Mouse (Mus musculus) lung, embryonic 15.5 days (tissue): ENCODE measurements around the gene Iqsec1. TPM values are rescaled to one million over a fixed set of nuclear protein-coding genes. Genes with fewer than 3 reads are reported as not detected.

Experiments
- ATAC-seq: fragments of 200-750 bp; cut with Nextera tagmentation; 2 replicates; pipeline ENCODE4 v1.8.0; 2017; ENCODE audit warnings: moderate number of reproducible peaks, borderline replicate concordance; ENCODE audit not compliant: low FRiP score, low TSS enrichment; ENCODE audit errors: extremely low read depth
- H3K27ac ChIP-seq: fragments of 300-500 bp; sonication (generic); 2 replicates; pipeline ENCODE4 v1.5.1; 2015; ENCODE audit warnings: moderate library complexity, mild to moderate bottlenecking, inconsistent platforms
- H3K27me3 ChIP-seq: fragments of 300-500 bp; sonication (generic); 2 replicates; pipeline ENCODE4 v1.6.1; 2015; ENCODE audit warnings: inconsistent platforms
- H3K36me3 ChIP-seq: fragments of 300-500 bp; sonication (generic); 2 replicates; pipeline ENCODE4 v1.6.1; 2015; ENCODE audit warnings: inconsistent platforms
- H3K4me1 ChIP-seq: fragments of 300-500 bp; sonication (generic); 2 replicates; pipeline ENCODE4 v1.6.1; 2015; ENCODE audit warnings: inconsistent platforms
- H3K4me2 ChIP-seq: fragments of 300-500 bp; sonication (generic); 2 replicates; pipeline ENCODE4 v1.6.1; 2015; ENCODE audit warnings: inconsistent platforms, mild to moderate bottlenecking, moderate library complexity
- H3K4me3 ChIP-seq: fragments of 300-500 bp; sonication (generic); 2 replicates; pipeline ENCODE4 v1.5.1; 2015; ENCODE audit warnings: mild to moderate bottlenecking, inconsistent platforms
- H3K9ac ChIP-seq: fragments of 300-500 bp; sonication (generic); 2 replicates; pipeline ENCODE4 v1.6.1; 2015; ENCODE audit warnings: inconsistent platforms
- H3K9me3 ChIP-seq: fragments of 300-500 bp; sonication (generic); 2 replicates; pipeline ENCODE4 v1.6.1; 2016; ENCODE audit warnings: inconsistent platforms
- WGBS: fragments of 180-500 bp; shearing (Covaris S2); methylation state at CpG from one replicate; pipeline ENCODE4 v1.1.7; 2015; 5-methylcytosine and 5-hydroxymethylcytosine counted together
- polyA plus RNA-seq: library from polyadenylated mRNA; unstranded; fragments of >200 nt; fragmentation: Nextera tagmentation; extraction: Ambion mirVana; gene quantifications from 2 replicates; pipeline ENCODE4 v1.2.1, GENCODE M21; 2015

Gene Iqsec1
- polyA plus RNA-seq, 1 experiment from 2014 or later: 12.3 TPM

- H3K36me3 ChIP-seq: no peaks in the 10 kb centered on the region
- H3K9ac ChIP-seq: no peak overlapping the region
- H3K4me2 ChIP-seq: no peak overlapping the region
- no peaks in the 10 kb centered on the region for H3K9me3 ChIP-seq
- peaks cover 13% of the 10 kb centered on the region for H3K4me1 ChIP-seq
- H3K27ac ChIP-seq: no peak overlapping the region
- H3K4me3 ChIP-seq: no peak overlapping the region
- no peaks in the 10 kb centered on the region for H3K27me3 ChIP-seq
- no peak for ATAC-seq
- 40% methylated on average over 2 of the region's 2 CpGs for WGBS
Observed at GRCm38 (mm10) chr6:90915585-90915984, 72.9 kb downstream of the Iqsec1 start.

GRCm38 (mm10) chr6:90913771-90914170 lies 74.7 kb downstream of the Iqsec1 start:
- no peaks in the 10 kb centered on the region; the same call in 1 of the 2 replicates for H3K4me1 ChIP-seq
- H3K9ac ChIP-seq: no peak overlapping the region
- H3K36me3 ChIP-seq: no peaks in the 10 kb centered on the region
- no peak overlapping the region for H3K27ac ChIP-seq
- no peak for ATAC-seq
- no peak overlapping the region for H3K4me2 ChIP-seq
- no peaks in the 10 kb centered on the region for H3K9me3 ChIP-seq
- no peak overlapping the region for H3K4me3 ChIP-seq
- no peaks in the 10 kb centered on the region for H3K27me3 ChIP-seq
- WGBS: 76% methylated on average over 5 of the region's 5 CpGs

GRCm38 (mm10) chr6:90912768-90913167 lies 75.7 kb downstream of the Iqsec1 start:
- Histone ChIP-seq H3K4me1 (no peaks in the 10 kb centered on the region), H3K27ac (no peak overlapping the region), H3K9me3 (no peaks in the 10 kb centered on the region), H3K4me3 (no peak overlapping the region), H3K9ac (no peak overlapping the region), H3K4me2 (no peak overlapping the region), H3K36me3 (no peaks in the 10 kb centered on the region), H3K27me3 (no peaks in the 10 kb centered on the region)
- WGBS: 73% methylated on average over 6 of the region's 6 CpGs
- no peak for ATAC-seq

GRCm38 (mm10) chr6:90904143-90904542 lies 84.3 kb downstream of the Iqsec1 start:
- no peak for ATAC-seq
- no peaks in the 10 kb centered on the region for H3K4me1 ChIP-seq
- H3K9me3 ChIP-seq: no peaks in the 10 kb centered on the region
- no peak overlapping the region for H3K4me3 ChIP-seq
- 65% methylated on average over 2 of the region's 2 CpGs for WGBS
- H3K36me3 ChIP-seq: no peaks in the 10 kb centered on the region
- H3K27me3 ChIP-seq: no peaks in the 10 kb centered on the region
- H3K9ac ChIP-seq: no peak overlapping the region
- H3K27ac ChIP-seq: no peak overlapping the region
- no peak overlapping the region for H3K4me2 ChIP-seq

- Histone ChIP-seq H3K27ac (no peak overlapping the region), H3K36me3 (no peaks in the 10 kb centered on the region), H3K27me3 (no peaks in the 10 kb centered on the region), H3K4me1 (no peaks in the 10 kb centered on the region), H3K9ac (no peak overlapping the region), H3K9me3 (no peaks in the 10 kb centered on the region), H3K4me3 (no peak overlapping the region), H3K4me2 (no peak overlapping the region)
- ATAC-seq: no peak
- 68% methylated on average over 6 of the region's 6 CpGs for WGBS
Observed at GRCm38 (mm10) chr6:90900302-90900701, 88.2 kb downstream of the Iqsec1 start.

- H3K4me3 ChIP-seq: no peak overlapping the region
- no peaks in the 10 kb centered on the region for H3K9me3 ChIP-seq
- 59% methylated on average over 1 of the region's 1 CpGs for WGBS
- H3K4me1 ChIP-seq: no peaks in the 10 kb centered on the region
- no peak overlapping the region for H3K27ac ChIP-seq
- ATAC-seq: no peak
- no peak overlapping the region for H3K9ac ChIP-seq
- H3K36me3 ChIP-seq: no peaks in the 10 kb centered on the region
- no peaks in the 10 kb centered on the region for H3K27me3 ChIP-seq
- H3K4me2 ChIP-seq: no peak overlapping the region
Observed at GRCm38 (mm10) chr6:90899266-90899665, 89.2 kb downstream of the Iqsec1 start.

GRCm38 (mm10) chr6:90898107-90898506 lies 90.4 kb downstream of the Iqsec1 start:
- WGBS: 12% methylated on average over 1 of the region's 1 CpGs
- no peak for ATAC-seq
- Histone ChIP-seq H3K4me2 (no peak overlapping the region), H3K4me3 (no peak overlapping the region), H3K36me3 (no peaks in the 10 kb centered on the region), H3K27ac (no peak overlapping the region), H3K4me1 (no peaks in the 10 kb centered on the region), H3K27me3 (no peaks in the 10 kb centered on the region), H3K9me3 (no peaks in the 10 kb centered on the region), H3K9ac (no peak overlapping the region)

- WGBS: 85% methylated on average over 1 of the region's 1 CpGs
- H3K27me3 ChIP-seq: no peaks in the 10 kb centered on the region
- no peaks in the 10 kb centered on the region for H3K9me3 ChIP-seq
- no peaks in the 10 kb centered on the region for H3K4me1 ChIP-seq
- no peak overlapping the region for H3K9ac ChIP-seq
- no peak for ATAC-seq
- H3K4me3 ChIP-seq: no peak overlapping the region
- no peak overlapping the region for H3K4me2 ChIP-seq
- no peaks in the 10 kb centered on the region for H3K36me3 ChIP-seq
- no peak overlapping the region for H3K27ac ChIP-seq
Observed at GRCm38 (mm10) chr6:90892401-90892800, 96.1 kb downstream of the Iqsec1 start.

GRCm38 (mm10) chr6:90889356-90890285 lies 98.9 kb downstream of the Iqsec1 start:
- ATAC-seq: no peak
- H3K36me3 ChIP-seq: no peaks in the 10 kb centered on the region
- H3K4me1 ChIP-seq: no peaks in the 10 kb centered on the region
- no peak overlapping the region for H3K4me3 ChIP-seq
- no peak overlapping the region for H3K27ac ChIP-seq
- H3K4me2 ChIP-seq: no peak overlapping the region
- H3K9me3 ChIP-seq: no peaks in the 10 kb centered on the region
- no peak overlapping the region for H3K9ac ChIP-seq
- 77% methylated on average over 7 of the region's 7 CpGs for WGBS
- H3K27me3 ChIP-seq: no peaks in the 10 kb centered on the region

GRCm38 (mm10) chr6:90887024-90887775 lies 101.3 kb downstream of the Iqsec1 start:
- Histone ChIP-seq H3K27me3 (no peaks in the 10 kb centered on the region), H3K9ac (no peak overlapping the region), H3K4me1 (no peaks in the 10 kb centered on the region), H3K4me2 (no peak overlapping the region), H3K27ac (no peak overlapping the region), H3K9me3 (no peaks in the 10 kb centered on the region), H3K36me3 (no peaks in the 10 kb centered on the region), H3K4me3 (no peak overlapping the region)
- WGBS: 63% methylated on average over 5 of the region's 5 CpGs
- ATAC-seq: no peak

- 77% methylated on average over 1 of the region's 1 CpGs for WGBS
Observed at GRCm38 (mm10) chr6:90885626-90886025, 102.9 kb downstream of the Iqsec1 start.

GRCm38 (mm10) chr6:90884631-90885030 lies 103.9 kb downstream of the Iqsec1 start:
- no peaks in the 10 kb centered on the region for H3K4me1 ChIP-seq
- WGBS: 21% methylated on average over 1 of the region's 1 CpGs
- ATAC-seq: no peak
- no peaks in the 10 kb centered on the region for H3K36me3 ChIP-seq
- H3K27ac ChIP-seq: no peak overlapping the region
- no peaks in the 10 kb centered on the region for H3K9me3 ChIP-seq
- H3K4me3 ChIP-seq: no peak overlapping the region
- no peaks in the 10 kb centered on the region for H3K27me3 ChIP-seq
- H3K4me2 ChIP-seq: no peak overlapping the region
- no peak overlapping the region for H3K9ac ChIP-seq

More at GRCm38 (mm10) chr6:90885626-90886025, 102.9 kb downstream of the Iqsec1 start:
- Histone ChIP-seq H3K36me3 (no peaks in the 10 kb centered on the region), H3K27me3 (no peaks in the 10 kb centered on the region), H3K4me3 (no peak overlapping the region), H3K4me1 (no peaks in the 10 kb centered on the region), H3K9me3 (no peaks in the 10 kb centered on the region), H3K9ac (no peak overlapping the region), H3K27ac (no peak overlapping the region), H3K4me2 (no peak overlapping the region)
- ATAC-seq: no peak
